Mouse (Mus musculus): ENCODE results near the gene Samd8. TPM values are rescaled to one million over a fixed set of nuclear protein-coding genes. Genes with fewer than 3 reads are reported as not detected.

The Samd8 gene
- polyA plus RNA-seq, 1 experiment from 2014 or later = 20.6 TPM

- H3K4me3 ChIP-seq (replicated peaks) = no peak overlapping the region
- no peaks in the 10 kb centered on the region for H3K9me3 ChIP-seq (replicated peaks)
- H3K27me3 ChIP-seq (replicated peaks) = no peaks in the 10 kb centered on the region
- H3K36me3 ChIP-seq = no peaks in the 10 kb centered on the region
- H3K9ac ChIP-seq (replicated peaks) = no peak overlapping the region
- H3K4me1 ChIP-seq = 0 out of 2 replicates have a peak, but pooled peaks cover 3% of the 10 kb centered on the region
- 46% methylated on average over 8 of the region's 8 CpGs for WGBS
- no peak overlapping the region for H3K4me2 ChIP-seq
- H3K27ac ChIP-seq (replicated peaks) = no peak overlapping the region
- no peak for ATAC-seq (ENCODE audit: low FRiP score)
Observed at GRCm38 (mm10) chr14:21722021-21722698, 28.2 kb upstream of the Samd8 start.

DNA sequence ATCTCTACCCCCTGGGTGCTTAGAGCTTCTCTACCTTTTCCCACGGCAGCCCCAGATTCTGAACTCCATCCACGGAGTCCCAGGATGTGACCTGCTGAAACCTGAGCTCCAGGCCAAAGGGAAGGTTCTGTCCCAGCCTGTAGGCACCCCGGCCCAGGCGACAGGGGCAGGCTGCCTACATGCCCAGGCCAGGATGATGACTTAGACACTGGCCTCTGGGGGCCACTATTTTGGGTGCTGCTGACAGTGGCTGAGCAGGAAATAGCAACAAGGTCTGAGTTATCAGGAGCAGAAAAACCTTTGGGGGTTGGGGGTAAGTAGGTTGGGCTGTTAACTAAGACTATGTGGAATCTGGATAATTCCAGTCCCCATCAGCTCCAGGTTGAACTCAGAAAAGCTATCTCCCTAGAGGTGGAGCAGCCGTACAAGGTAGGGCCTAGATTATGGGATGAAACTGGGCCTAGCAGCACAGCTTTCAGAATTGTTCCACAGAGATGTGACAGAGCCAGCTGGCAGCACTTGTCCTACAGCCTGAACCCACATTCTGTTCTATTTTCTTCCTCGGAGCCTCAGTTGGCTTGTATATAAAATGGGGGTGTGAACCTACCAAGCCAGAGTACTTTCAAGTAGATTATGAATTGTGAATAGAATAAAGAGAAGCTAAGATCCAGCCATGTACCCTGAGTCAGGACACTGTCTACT lies 21.1 kb upstream of the Samd8 start:
- ATAC-seq (ENCODE audit: low FRiP score) = no peak
- Histone ChIP-seq H3K9ac (replicated peaks) (no peak overlapping the region), H3K4me3 (replicated peaks) (no peak overlapping the region), H3K27ac (replicated peaks) (no peak overlapping the region), H3K4me1 (no peaks in the 10 kb centered on the region), H3K27me3 (replicated peaks) (no peaks in the 10 kb centered on the region), H3K36me3 (no peaks in the 10 kb centered on the region), H3K4me2 (no peak overlapping the region), H3K9me3 (replicated peaks) (no peaks in the 10 kb centered on the region)
- WGBS = 86% methylated on average over 6 of the region's 6 CpGs

- no peak for ATAC-seq (ENCODE audit: low FRiP score)
- H3K4me3 ChIP-seq (replicated peaks) = no peak overlapping the region
- no peak overlapping the region for H3K27ac ChIP-seq (replicated peaks)
- no peaks in the 10 kb centered on the region for H3K4me1 ChIP-seq
- H3K9me3 ChIP-seq (replicated peaks) = no peaks in the 10 kb centered on the region
- H3K27me3 ChIP-seq (replicated peaks) = no peaks in the 10 kb centered on the region
- no peaks in the 10 kb centered on the region for H3K36me3 ChIP-seq
- no peak overlapping the region for H3K4me2 ChIP-seq
- H3K9ac ChIP-seq (replicated peaks) = no peak overlapping the region
- WGBS = 97% methylated on average over 4 of the region's 4 CpGs
Observed at GRCm38 (mm10) chr14:21729936-21730335, 20.4 kb upstream of the Samd8 start.

DNA sequence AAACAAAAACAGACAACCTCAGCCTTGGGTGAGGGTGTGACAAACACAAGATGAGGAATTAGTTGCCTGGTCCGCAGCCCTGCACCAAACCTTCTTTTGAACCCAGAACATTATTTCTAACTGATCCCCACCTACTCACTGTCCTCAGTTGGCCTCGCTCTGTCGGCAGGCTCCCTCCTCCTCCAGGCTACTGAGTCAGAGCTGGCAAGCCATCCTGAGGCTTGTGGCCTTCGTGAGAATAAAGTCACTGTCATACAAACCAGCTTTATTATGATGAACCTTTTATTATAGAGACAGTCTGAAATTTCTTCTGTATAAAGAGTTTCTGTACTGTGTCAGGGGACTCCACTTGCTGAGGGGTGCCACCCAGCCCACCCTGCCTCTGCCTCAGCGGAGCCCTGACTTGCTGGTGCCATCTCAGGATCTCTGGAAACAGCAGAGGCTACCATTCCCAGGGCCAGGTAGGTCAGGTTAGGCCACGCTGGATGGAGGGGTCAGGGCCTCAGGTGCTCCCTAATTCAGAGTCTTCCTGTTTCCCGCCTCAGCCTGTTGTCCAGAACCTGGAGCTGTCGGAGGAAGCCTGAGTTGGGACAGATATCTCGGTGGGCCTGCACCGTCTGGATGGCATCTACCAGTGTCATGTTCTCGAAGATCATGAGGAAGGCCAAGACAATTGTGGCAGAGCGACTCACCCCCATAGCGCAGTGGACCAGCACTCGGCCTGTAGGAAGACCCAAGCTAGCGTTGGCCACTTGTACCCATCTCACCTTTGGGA lies 17.0 kb upstream of the Samd8 start:
- WGBS = 93% methylated on average over 15 of the region's 15 CpGs
- no peaks in the 10 kb centered on the region for H3K27me3 ChIP-seq (replicated peaks)
- no peak overlapping the region for H3K27ac ChIP-seq (replicated peaks)
- H3K9me3 ChIP-seq (replicated peaks) = no peaks in the 10 kb centered on the region
- H3K4me2 ChIP-seq = no peak overlapping the region
- H3K4me1 ChIP-seq = no peaks in the 10 kb centered on the region
- no peak for ATAC-seq (ENCODE audit: low FRiP score)
- no peak overlapping the region for H3K9ac ChIP-seq (replicated peaks)
- H3K4me3 ChIP-seq (replicated peaks) = no peak overlapping the region
- no peaks in the 10 kb centered on the region for H3K36me3 ChIP-seq

GRCm38 (mm10) chr14:21740345-21740744 lies 10.0 kb upstream of the Samd8 start:
- Histone ChIP-seq H3K36me3 (no peaks in the 10 kb centered on the region), H3K4me3 (replicated peaks) (no peak overlapping the region), H3K9ac (replicated peaks) (no peak overlapping the region), H3K4me2 (no peak overlapping the region), H3K27me3 (replicated peaks) (0 out of 2 replicates have a peak, but pooled peaks cover 2% of the 10 kb centered on the region), H3K4me1 (no peaks in the 10 kb centered on the region), H3K9me3 (replicated peaks) (no peaks in the 10 kb centered on the region), H3K27ac (replicated peaks) (no peak overlapping the region)
- no peak for ATAC-seq (ENCODE audit: low FRiP score)
- WGBS = 94% methylated on average over 7 of the region's 7 CpGs

- H3K27ac ChIP-seq (replicated peaks) = no peak overlapping the region
- H3K9me3 ChIP-seq (replicated peaks) = no peaks in the 10 kb centered on the region
- no peak for ATAC-seq (ENCODE audit: low FRiP score)
- H3K36me3 ChIP-seq = no peaks in the 10 kb centered on the region
- H3K9ac ChIP-seq (replicated peaks) = no peak overlapping the region
- H3K4me2 ChIP-seq = no peak overlapping the region
- H3K4me3 ChIP-seq (replicated peaks) = no peak overlapping the region
- H3K4me1 ChIP-seq = no peaks in the 10 kb centered on the region
- H3K27me3 ChIP-seq (replicated peaks) = 0 out of 2 replicates have a peak, but pooled peaks cover 2% of the 10 kb centered on the region
- WGBS = 95% methylated on average over 3 of the region's 3 CpGs
Observed at GRCm38 (mm10) chr14:21741314-21741713, 9.0 kb upstream of the Samd8 start.

DNA sequence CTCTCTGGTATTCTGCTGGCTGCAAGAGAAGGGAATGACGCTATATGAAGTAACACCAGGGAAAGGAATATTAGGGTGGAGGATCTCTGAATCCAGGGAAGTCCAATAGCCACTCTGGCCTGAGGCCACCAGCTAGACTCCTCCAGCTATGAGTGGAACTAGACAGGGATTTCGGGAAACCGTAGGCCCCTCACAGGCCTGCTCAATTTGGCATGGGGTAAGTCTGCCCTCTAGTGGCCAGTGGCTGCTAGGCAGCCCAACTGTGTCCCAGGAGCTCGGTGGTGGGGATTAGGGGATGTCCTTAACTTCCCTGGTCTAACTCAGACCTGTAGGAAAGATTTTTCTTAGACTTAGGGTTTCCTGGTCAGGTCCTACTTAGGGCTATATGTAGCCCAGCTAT lies 8.5 kb upstream of the Samd8 start:
- H3K27ac ChIP-seq (replicated peaks) = no peak overlapping the region
- peak; percentile 87; the same call in 1 of the 2 replicates for ATAC-seq (ENCODE audit: low FRiP score)
- no peaks in the 10 kb centered on the region for H3K9me3 ChIP-seq (replicated peaks)
- H3K27me3 ChIP-seq (replicated peaks) = 0 out of 2 replicates have a peak, but pooled peaks cover 2% of the 10 kb centered on the region
- no peak overlapping the region for H3K9ac ChIP-seq (replicated peaks)
- H3K4me1 ChIP-seq = no peaks in the 10 kb centered on the region
- WGBS = 10% methylated on average over 4 of the region's 4 CpGs
- H3K4me2 ChIP-seq = no peak overlapping the region
- no peaks in the 10 kb centered on the region for H3K36me3 ChIP-seq
- no peak overlapping the region for H3K4me3 ChIP-seq (replicated peaks)

- WGBS = 86% methylated on average over 4 of the region's 4 CpGs
- Histone ChIP-seq H3K9me3 (replicated peaks) (no peaks in the 10 kb centered on the region), H3K4me1 (no peaks in the 10 kb centered on the region), H3K27me3 (replicated peaks) (0 out of 2 replicates have a peak, but pooled peaks cover 2% of the 10 kb centered on the region), H3K36me3 (no peaks in the 10 kb centered on the region), H3K9ac (replicated peaks) (no peak overlapping the region), H3K4me3 (replicated peaks) (no peak overlapping the region), H3K27ac (replicated peaks) (no peak overlapping the region), H3K4me2 (no peak overlapping the region)
- no peak for ATAC-seq (ENCODE audit: low FRiP score)
Observed at GRCm38 (mm10) chr14:21742441-21742840, 7.9 kb upstream of the Samd8 start.

- Histone ChIP-seq H3K4me2 (no peak overlapping the region), H3K9me3 (replicated peaks) (no peaks in the 10 kb centered on the region), H3K27ac (replicated peaks) (no peak overlapping the region), H3K27me3 (replicated peaks) (0 out of 2 replicates have a peak, but pooled peaks cover 2% of the 10 kb centered on the region), H3K36me3 (no peaks in the 10 kb centered on the region), H3K9ac (replicated peaks) (no peak overlapping the region), H3K4me3 (replicated peaks) (no peak overlapping the region), H3K4me1 (no peaks in the 10 kb centered on the region)
- WGBS = 91% methylated on average over 1 of the region's 1 CpGs
- no peak for ATAC-seq (ENCODE audit: low FRiP score)
Observed at GRCm38 (mm10) chr14:21744169-21744568, 6.2 kb upstream of the Samd8 start.

- no peak overlapping the region for H3K4me2 ChIP-seq
- peaks cover 4% of the 10 kb centered on the region; the same call in 1 of the 2 replicates for H3K4me1 ChIP-seq
- no peaks in the 10 kb centered on the region for H3K9me3 ChIP-seq (replicated peaks)
- H3K4me3 ChIP-seq (replicated peaks) = no peak overlapping the region
- no peak for ATAC-seq (ENCODE audit: low FRiP score)
- H3K36me3 ChIP-seq = no peaks in the 10 kb centered on the region
- H3K9ac ChIP-seq (replicated peaks) = no peak overlapping the region
- no peak overlapping the region for H3K27ac ChIP-seq (replicated peaks)
- H3K27me3 ChIP-seq (replicated peaks) = 0 out of 2 replicates have a peak, but pooled peaks cover 2% of the 10 kb centered on the region
- 73% methylated on average over 5 of the region's 5 CpGs for WGBS
Observed at GRCm38 (mm10) chr14:21745149-21745548, 5.2 kb upstream of the Samd8 start.

DNA sequence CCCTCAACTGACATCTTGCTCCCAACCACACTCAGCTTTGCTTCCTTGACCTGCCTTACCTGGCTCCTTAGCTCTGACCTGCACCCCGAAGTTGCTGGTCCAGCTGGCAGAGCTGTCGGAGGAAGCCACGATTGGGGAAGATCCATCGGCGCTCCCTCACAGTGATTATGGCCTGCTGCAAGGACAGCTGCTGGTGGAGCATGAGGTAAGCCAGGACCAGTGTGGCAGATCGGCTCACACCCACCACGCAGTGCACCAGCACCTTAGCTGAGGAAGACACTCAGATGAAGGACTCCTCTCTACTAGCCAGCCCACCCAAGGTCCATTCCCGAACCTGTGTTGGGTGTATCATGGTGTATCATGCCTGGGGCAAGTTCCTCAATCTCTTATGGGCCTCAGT lies 4.1 kb upstream of the Samd8 start:
- ATAC-seq (ENCODE audit: low FRiP score) = no peak
- no peak overlapping the region for H3K4me2 ChIP-seq
- no peak overlapping the region for H3K27ac ChIP-seq (replicated peaks)
- peaks cover 5% of the 10 kb centered on the region; the same call in 1 of the 2 replicates for H3K4me1 ChIP-seq
- H3K27me3 ChIP-seq (replicated peaks) = 0 out of 2 replicates have a peak, but pooled peaks cover 2% of the 10 kb centered on the region
- no peak overlapping the region for H3K4me3 ChIP-seq (replicated peaks)
- no peaks in the 10 kb centered on the region for H3K36me3 ChIP-seq
- no peak overlapping the region for H3K9ac ChIP-seq (replicated peaks)
- 91% methylated on average over 8 of the region's 8 CpGs for WGBS
- H3K9me3 ChIP-seq (replicated peaks) = no peaks in the 10 kb centered on the region

Data from neural tube, embryonic 15.5 days (tissue).